Mouse (Mus musculus) forebrain, embryonic 15.5 days (tissue): ENCODE data around the gene Gm38100. TPM values are rescaled to one million over a fixed set of nuclear protein-coding genes. Genes with fewer than 3 reads are reported as not detected.

Experiments
- ATAC-seq: fragments of 200-750 bp; cut with Nextera tagmentation; replicated peaks from 2 replicates; pipeline ENCODE4 v1.8.0; 2017; ENCODE audit warnings: mild to moderate bottlenecking, moderate TSS enrichment, moderate library complexity
- H3K27ac ChIP-seq: fragments of 300-500 bp; sonication (generic); replicated peaks from 2 replicates; pipeline ENCODE4 v1.5.1; 2015; ENCODE audit warnings: mild to moderate bottlenecking, inconsistent platforms
- H3K27me3 ChIP-seq: fragments of 300-500 bp; sonication (generic); 2 replicates; pipeline ENCODE4 v1.6.1; 2015; ENCODE audit warnings: inconsistent platforms
- H3K36me3 ChIP-seq: fragments of 300-500 bp; sonication (generic); 2 replicates; pipeline ENCODE4 v1.6.1; 2015; ENCODE audit warnings: mild to moderate bottlenecking, inconsistent platforms
- H3K4me1 ChIP-seq: fragments of 300-500 bp; sonication (generic); 2 replicates; pipeline ENCODE4 v1.6.1; 2015; ENCODE audit warnings: inconsistent platforms
- H3K4me2 ChIP-seq: fragments of 300-500 bp; sonication (generic); replicated peaks from 2 replicates; pipeline ENCODE4 v1.6.1; 2015; ENCODE audit warnings: mild to moderate bottlenecking, inconsistent platforms
- H3K4me3 ChIP-seq: fragments of 300-500 bp; sonication (generic); 2 replicates; pipeline ENCODE4 v1.5.1; 2015; ENCODE audit warnings: mild to moderate bottlenecking, inconsistent platforms
- H3K9ac ChIP-seq: fragments of 300-500 bp; sonication (generic); replicated peaks from 2 replicates; pipeline ENCODE4 v1.6.1; 2015; ENCODE audit warnings: mild to moderate bottlenecking, inconsistent platforms
- H3K9me3 ChIP-seq: fragments of 300-500 bp; sonication (generic); 2 replicates; pipeline ENCODE4 v1.6.1; 2016; ENCODE audit warnings: inconsistent platforms
- WGBS: fragments of 180-500 bp; shearing (Covaris S2); methylation state at CpG from one replicate; pipeline ENCODE4 v1.1.7; 2015; ENCODE audit warnings: mixed read lengths; 5-methylcytosine and 5-hydroxymethylcytosine counted together
- polyA plus RNA-seq: library from polyadenylated mRNA; unstranded; fragments of >200 nt; fragmentation: Nextera tagmentation; extraction: Ambion mirVana; gene quantifications from 2 replicates; pipeline ENCODE4 v1.2.1, GENCODE M21; 2015

The Gm38100 gene
- not detected in 2 replicates for polyA plus RNA-seq

GRCm38 (mm10) chr1:175920029-175920428 is at the start of gene Gm38100:
Gm38100 (plus strand) TSS chr1:175920329.
- H3K4me1 ChIP-seq, result no peaks in the 10 kb centered on the region
- H3K27ac ChIP-seq, result no peak within 1 kb of the TSS
- no peak within 1 kb of the TSS for H3K4me3 ChIP-seq
- 91% methylated on average over 9 of the region's 9 CpGs for WGBS
- ATAC-seq, result no peak
- no peak within 1 kb of the TSS for H3K9ac ChIP-seq
- no peaks in the 10 kb centered on the region for H3K36me3 ChIP-seq
- no peaks in the 10 kb centered on the region for H3K9me3 ChIP-seq
- H3K27me3 ChIP-seq, result no peaks in the 10 kb centered on the region
- H3K4me2 ChIP-seq, result no peak within 1 kb of the TSS

DNA sequence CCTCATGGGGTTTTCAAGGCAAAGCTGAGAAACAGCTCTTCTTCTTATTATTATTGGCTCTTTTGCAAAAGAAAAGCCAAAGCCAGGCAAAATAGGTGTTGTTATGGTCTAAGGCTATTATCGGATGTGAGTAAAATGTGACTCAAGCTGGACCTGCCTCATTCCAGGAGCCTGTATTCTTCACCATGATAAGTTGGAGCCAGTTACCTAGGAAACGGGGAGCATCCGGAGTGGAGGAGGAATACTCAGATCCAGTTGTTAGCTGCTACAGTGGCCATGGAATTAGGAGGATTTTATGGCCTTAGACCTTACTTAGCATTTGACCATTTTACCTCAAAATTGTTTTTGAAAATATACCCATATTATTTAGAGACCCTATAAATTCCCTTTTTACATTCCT is 49.4 kb upstream of the Gm38100 start:
- no peaks in the 10 kb centered on the region for H3K36me3 ChIP-seq
- no peaks in the 10 kb centered on the region for H3K4me1 ChIP-seq
- no peaks in the 10 kb centered on the region for H3K27me3 ChIP-seq
- no peak overlapping the region for H3K27ac ChIP-seq
- no peak overlapping the region for H3K4me3 ChIP-seq
- WGBS, result 73% methylated on average over 3 of the region's 3 CpGs
- no peak overlapping the region for H3K9ac ChIP-seq
- H3K4me2 ChIP-seq, result no peak overlapping the region
- no peak for ATAC-seq
- H3K9me3 ChIP-seq, result no peaks in the 10 kb centered on the region

DNA sequence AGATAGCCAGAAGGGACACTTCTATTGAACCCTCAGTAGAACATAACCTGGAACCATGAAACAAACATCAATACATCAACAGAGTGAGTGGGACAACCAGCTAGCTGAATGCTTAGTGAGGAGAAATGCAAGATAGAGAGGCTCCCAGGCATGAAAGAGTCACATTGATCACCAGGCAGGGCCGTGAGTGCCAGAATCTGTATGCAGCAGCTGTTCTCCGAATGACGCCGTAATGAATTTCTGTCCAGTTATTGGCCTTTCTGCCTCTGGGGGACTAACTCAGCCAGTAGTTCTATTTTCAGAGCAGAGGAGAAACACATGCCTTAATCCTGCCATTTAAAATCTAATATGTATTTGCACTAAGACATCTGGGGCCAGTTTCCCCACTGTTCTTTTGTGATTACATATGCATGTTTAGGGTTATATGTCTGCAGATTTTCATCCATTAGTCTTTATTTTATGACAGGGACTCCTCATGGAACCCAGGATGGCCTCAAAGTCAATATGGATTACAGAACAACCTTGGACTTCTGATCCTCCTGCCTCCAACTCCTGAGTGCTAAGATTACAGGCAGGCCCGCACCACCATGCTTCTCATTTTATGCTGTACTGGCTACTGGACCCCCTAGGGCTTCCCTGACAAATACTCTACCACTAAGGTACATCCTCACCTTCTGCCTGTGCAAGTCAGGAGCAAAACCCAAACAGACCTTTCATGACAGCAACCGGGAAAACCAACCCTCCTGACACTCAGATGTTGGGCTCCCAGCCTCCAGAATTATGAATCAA is 47.9 kb upstream of the Gm38100 start:
- H3K4me2 ChIP-seq, result no peak overlapping the region
- WGBS, result 78% methylated on average over 6 of the region's 6 CpGs
- H3K4me3 ChIP-seq, result no peak overlapping the region
- H3K9ac ChIP-seq, result no peak overlapping the region
- no peak overlapping the region for H3K27ac ChIP-seq
- no peaks in the 10 kb centered on the region for H3K36me3 ChIP-seq
- no peak for ATAC-seq
- H3K9me3 ChIP-seq, result no peaks in the 10 kb centered on the region
- H3K27me3 ChIP-seq, result no peaks in the 10 kb centered on the region
- no peaks in the 10 kb centered on the region for H3K4me1 ChIP-seq

GRCm38 (mm10) chr1:175880453-175881296 is 39.5 kb upstream of the Gm38100 start, which contains the start of gene Exo1:
Exo1 (plus strand) TSS chr1:175880581.
- WGBS, result under 1% methylated on average over 66 of the region's 66 CpGs
- peaks cover 15% of the 10 kb centered on the region; the same call in 1 of the 2 replicates for H3K4me1 ChIP-seq
- H3K27me3 ChIP-seq, result no peaks in the 10 kb centered on the region

DNA sequence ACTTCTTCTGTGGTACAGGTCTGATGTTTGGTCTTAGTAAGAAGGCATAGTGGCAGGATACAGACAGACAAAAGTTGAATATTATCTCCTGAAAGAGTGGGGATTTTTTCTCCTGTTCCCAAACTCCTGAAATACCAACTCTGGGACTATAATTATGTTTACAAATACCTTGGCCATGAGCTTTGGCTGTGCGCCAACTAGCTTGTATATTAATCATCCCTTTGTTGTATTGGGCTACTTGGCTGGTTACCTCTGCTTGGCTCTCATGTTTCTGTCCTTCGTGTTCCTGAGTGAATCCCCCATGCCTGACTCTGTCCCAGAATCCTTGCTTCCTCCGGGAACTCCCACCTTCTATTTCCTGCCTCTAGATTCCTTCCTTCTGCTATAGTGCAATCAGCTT is 36.7 kb upstream of the Gm38100 start:
- H3K4me2 ChIP-seq, result no peak overlapping the region

More at GRCm38 (mm10) chr1:175880453-175881296, 39.5 kb upstream of the Gm38100 start, which contains the start of gene Exo1:
- Histone ChIP-seq H3K9ac (peak within 1 kb of the TSS; percentile 78), H3K4me2 (peak within 1 kb of the TSS; percentile 90), H3K36me3 (no peaks in the 10 kb centered on the region), H3K9me3 (no peaks in the 10 kb centered on the region), H3K27ac (peak within 1 kb of the TSS; percentile 84), H3K4me3 (peak within 1 kb of the TSS; percentile 67)
- peak; percentile 99 for ATAC-seq

DNA sequence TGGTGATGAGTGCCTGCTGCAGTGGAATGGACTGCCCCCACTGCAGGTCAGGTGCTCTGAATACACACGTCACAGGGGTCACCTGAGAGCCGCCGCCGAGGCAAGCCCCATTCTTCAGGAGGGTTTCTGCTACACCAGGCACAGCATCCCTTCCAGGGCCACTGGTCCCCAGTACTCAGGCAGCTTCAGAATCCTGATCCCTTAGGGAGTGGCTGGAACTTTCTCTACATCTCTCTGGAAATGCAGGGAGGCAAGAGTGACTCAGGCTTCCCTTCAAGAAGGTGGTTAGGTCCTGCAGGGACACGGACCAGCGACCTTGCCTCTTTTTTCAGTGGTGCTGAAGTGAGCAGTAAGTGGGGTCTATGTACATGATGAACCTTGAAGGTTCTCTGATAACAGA is 26.9 kb upstream of the Gm38100 start:
- Histone ChIP-seq H3K4me2 (no peak overlapping the region), H3K9me3 (no peaks in the 10 kb centered on the region), H3K9ac (no peak overlapping the region), H3K27ac (no peak overlapping the region), H3K4me1 (no peaks in the 10 kb centered on the region), H3K4me3 (no peak overlapping the region), H3K36me3 (0 out of 2 replicates have a peak, but pooled peaks cover 2% of the 10 kb centered on the region), H3K27me3 (no peaks in the 10 kb centered on the region)
- 90% methylated on average over 6 of the region's 6 CpGs for WGBS
- no peak for ATAC-seq

More for the DNA sequence above, 36.7 kb upstream of the Gm38100 start:
- Histone ChIP-seq H3K9me3 (no peaks in the 10 kb centered on the region), H3K36me3 (no peaks in the 10 kb centered on the region), H3K27ac (no peak overlapping the region), H3K4me1 (peaks cover 15% of the 10 kb centered on the region; the same call in 1 of the 2 replicates), H3K27me3 (no peaks in the 10 kb centered on the region), H3K4me3 (no peak overlapping the region), H3K9ac (no peak overlapping the region)
- WGBS, result 79% methylated on average over 3 of the region's 3 CpGs
- no peak for ATAC-seq

- Histone ChIP-seq H3K27me3 (no peaks in the 10 kb centered on the region), H3K36me3 (0 out of 2 replicates have a peak, but pooled peaks cover 2% of the 10 kb centered on the region), H3K9ac (no peak overlapping the region), H3K9me3 (no peaks in the 10 kb centered on the region), H3K4me3 (no peak overlapping the region), H3K4me2 (no peak overlapping the region), H3K4me1 (no peaks in the 10 kb centered on the region), H3K27ac (no peak overlapping the region)
- 95% methylated on average over 12 of the region's 12 CpGs for WGBS
- no peak for ATAC-seq
Observed at GRCm38 (mm10) chr1:175893726-175894125, 26.4 kb upstream of the Gm38100 start.

GRCm38 (mm10) chr1:175911207-175911606 is 8.9 kb upstream of the Gm38100 start:
- WGBS, result 91% methylated on average over 2 of the region's 2 CpGs
- no peaks in the 10 kb centered on the region for H3K27me3 ChIP-seq
- no peaks in the 10 kb centered on the region; the same call in 1 of the 2 replicates for H3K36me3 ChIP-seq
- H3K9me3 ChIP-seq, result no peaks in the 10 kb centered on the region
- H3K9ac ChIP-seq, result no peak overlapping the region
- H3K4me2 ChIP-seq, result no peak overlapping the region
- H3K27ac ChIP-seq, result no peak overlapping the region
- ATAC-seq, result no peak
- H3K4me1 ChIP-seq, result 0 out of 2 replicates have a peak, but pooled peaks cover 5% of the 10 kb centered on the region
- no peak overlapping the region for H3K4me3 ChIP-seq

- H3K4me2 ChIP-seq, result no peak overlapping the region
- ATAC-seq, result no peak
- 84% methylated on average over 3 of the region's 3 CpGs for WGBS
- no peak overlapping the region for H3K4me3 ChIP-seq
- H3K27me3 ChIP-seq, result no peaks in the 10 kb centered on the region
- H3K4me1 ChIP-seq, result 0 out of 2 replicates have a peak, but pooled peaks cover 5% of the 10 kb centered on the region
- no peaks in the 10 kb centered on the region for H3K36me3 ChIP-seq
- no peak overlapping the region for H3K9ac ChIP-seq
- H3K9me3 ChIP-seq, result no peaks in the 10 kb centered on the region
- H3K27ac ChIP-seq, result no peak overlapping the region
Observed at GRCm38 (mm10) chr1:175912038-175912437, 8.1 kb upstream of the Gm38100 start.

DNA sequence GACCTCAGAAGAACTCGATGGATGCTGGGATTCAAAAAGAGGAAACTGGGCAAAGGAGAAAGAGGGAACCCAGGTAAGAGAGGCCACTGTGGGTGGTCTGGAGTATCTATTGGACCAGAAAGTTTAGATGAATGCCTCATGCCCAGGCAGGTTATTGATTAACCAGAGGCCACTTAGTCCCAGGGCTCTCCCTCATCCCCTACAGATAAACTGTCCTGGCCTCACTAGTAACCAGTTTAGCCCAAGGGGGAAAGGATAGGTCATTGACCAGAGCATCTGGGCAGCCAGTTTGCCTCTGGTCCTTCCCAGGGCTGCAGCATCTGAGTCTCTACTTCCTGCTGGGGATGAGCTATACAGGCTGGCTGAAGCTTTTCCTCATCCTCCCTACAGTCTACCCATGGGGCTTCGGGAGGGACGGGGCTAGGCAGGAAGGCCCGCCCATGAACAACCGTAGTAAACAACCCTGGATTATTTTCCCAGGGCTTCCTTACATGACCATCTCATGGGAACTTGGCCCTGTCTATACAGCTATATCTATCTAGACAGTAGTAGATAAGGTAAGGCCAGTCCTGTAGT is 6.3 kb upstream of the Gm38100 start:
- 76% methylated on average over 5 of the region's 5 CpGs for WGBS

DNA sequence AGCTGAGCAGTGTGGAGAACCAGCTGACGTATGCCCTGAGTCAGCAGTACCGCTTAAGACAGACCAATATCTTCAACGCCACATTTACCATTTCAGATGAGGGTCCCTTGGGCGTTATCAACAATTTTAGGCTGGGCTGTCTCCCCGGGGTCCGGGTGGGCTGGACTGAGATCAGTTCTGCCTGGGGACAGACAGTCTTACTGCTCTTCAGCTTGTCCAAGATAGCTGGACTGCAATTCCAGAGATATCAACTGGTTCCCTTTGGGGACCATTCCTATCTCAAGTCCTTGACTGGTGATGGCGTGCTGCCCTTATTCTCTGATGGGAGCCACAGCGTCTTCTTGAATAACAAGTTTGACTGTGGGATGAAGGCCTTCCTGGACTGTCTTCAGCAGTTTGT is 962 bp downstream of the Gm38100 start:
- H3K9me3 ChIP-seq, result no peaks in the 10 kb centered on the region
- H3K4me1 ChIP-seq, result no peaks in the 10 kb centered on the region
- H3K27me3 ChIP-seq, result no peaks in the 10 kb centered on the region
- H3K4me3 ChIP-seq, result no peak overlapping the region
- H3K27ac ChIP-seq, result no peak overlapping the region
- no peaks in the 10 kb centered on the region for H3K36me3 ChIP-seq
- H3K4me2 ChIP-seq, result no peak overlapping the region
- WGBS, result 93% methylated on average over 8 of the region's 8 CpGs
- no peak overlapping the region for H3K9ac ChIP-seq
- ATAC-seq, result no peak

More for the DNA sequence above, 6.3 kb upstream of the Gm38100 start:
- no peaks in the 10 kb centered on the region for H3K36me3 ChIP-seq
- no peaks in the 10 kb centered on the region for H3K27me3 ChIP-seq
- no peaks in the 10 kb centered on the region for H3K9me3 ChIP-seq
- H3K4me2 ChIP-seq, result no peak overlapping the region
- H3K4me3 ChIP-seq, result no peak overlapping the region
- ATAC-seq, result no peak
- no peak overlapping the region for H3K27ac ChIP-seq
- H3K9ac ChIP-seq, result no peak overlapping the region
- 0 out of 2 replicates have a peak, but pooled peaks cover 5% of the 10 kb centered on the region for H3K4me1 ChIP-seq
